Mouse (Mus musculus): ENCODE measurements around the gene Nxnl1.

DNA sequence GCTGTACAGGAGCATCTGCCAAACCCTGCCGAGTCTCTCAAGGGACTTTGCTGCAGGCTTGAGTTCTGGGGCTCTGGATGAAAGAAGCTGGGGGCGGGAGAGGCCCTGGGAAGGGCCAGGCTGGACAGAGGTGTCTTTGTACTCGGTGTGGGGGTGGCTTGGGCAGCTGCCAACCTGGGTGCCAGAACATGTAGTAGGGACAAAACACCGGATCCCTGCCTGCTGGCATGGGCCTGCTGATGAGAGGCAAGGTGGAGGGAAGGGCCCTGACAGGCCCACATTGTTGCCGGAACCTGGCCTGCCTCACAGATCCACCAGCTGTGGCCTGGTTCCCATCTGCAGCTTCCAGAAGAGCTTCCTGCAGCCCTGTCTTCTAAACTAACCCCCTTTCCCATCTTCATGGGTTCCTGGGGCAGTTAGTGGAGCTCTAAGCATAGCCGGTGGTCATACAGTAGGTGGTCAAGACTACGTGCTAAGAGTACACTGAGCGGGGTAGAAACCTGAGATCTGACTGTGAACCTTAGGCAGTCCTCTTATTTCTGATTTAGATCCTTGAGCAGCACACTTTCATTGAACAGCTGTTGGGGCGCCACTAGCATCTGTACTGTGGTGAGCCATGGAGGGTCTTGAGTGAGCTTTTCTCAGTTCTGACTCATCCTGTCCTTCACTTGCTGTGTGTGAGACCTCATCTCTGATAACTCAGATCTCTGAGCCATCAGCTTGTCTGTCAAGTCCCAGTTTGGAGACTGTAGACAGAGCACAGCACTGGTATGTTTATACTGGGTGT lies 6.6 kb upstream of the Nxnl1 start:
- TF ChIP-seq ZC3H11A (IDR thresholded peaks at IDR 0.05; ENCODE audit: borderline replicate concordance, low read depth, low read length): no peak
- no peak for TF ChIP-seq CHD2 (IDR thresholded peaks at IDR 0.05; ENCODE audit: low read depth, low read length)
- no peak for TF ChIP-seq HCFC1 (IDR thresholded peaks at IDR 0.05; ENCODE audit: borderline replicate concordance, insufficient read depth, low read length)
- TF ChIP-seq MAFK (IDR thresholded peaks at IDR 0.05; ENCODE audit: insufficient read depth, low read depth, low read length): no peak
